Mouse (Mus musculus): ENCODE measurements around the gene Cc2d2b. TPM values are rescaled to one million over a fixed set of nuclear protein-coding genes. Genes with fewer than 3 reads are reported as not detected.

Gene Cc2d2b
- total RNA-seq, 2 experiments from 2014 or later: 0.15 TPM; not detected in 1

- DNase-seq: no peak
Observed at GRCm38 (mm10) chr19:40760071-40760470, 11.5 kb downstream of the Cc2d2b start.

DNA sequence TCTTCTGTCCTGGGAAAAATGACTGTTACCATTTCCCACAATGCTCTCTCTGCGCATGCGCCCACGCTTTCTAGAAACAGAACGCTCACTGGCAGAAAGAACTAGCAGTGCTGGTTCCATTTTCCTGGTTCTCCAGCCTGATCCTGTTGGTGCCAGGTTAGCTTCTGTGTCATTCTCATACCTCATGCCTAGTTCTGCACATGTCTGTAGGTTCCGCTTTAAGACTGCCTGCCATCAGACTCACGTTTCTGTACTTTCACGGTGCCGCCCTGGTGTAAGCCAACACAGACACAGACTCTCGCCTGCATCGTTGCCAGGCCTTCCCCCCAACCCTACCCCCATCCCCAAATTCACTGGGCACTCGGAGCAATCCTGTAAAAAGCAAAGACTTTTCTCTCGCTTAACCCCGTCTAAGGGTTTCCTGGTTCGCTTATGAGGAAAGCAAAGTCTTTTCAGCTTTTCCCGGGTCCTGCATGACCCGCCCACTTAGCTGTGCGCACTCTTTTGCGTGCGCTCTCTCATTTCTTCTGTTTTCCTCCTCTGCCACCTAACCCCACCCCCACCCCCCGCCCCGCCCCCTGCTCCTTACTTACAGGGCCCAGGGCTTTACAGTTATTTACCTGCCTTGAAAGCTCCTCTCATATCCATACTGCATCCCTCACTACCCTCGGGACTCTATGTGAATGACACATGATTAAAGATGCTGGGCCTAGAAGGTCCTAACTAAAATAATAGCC is 13.6 kb downstream of the Cc2d2b start:
- peak; percentile 18 for DNase-seq

DNA sequence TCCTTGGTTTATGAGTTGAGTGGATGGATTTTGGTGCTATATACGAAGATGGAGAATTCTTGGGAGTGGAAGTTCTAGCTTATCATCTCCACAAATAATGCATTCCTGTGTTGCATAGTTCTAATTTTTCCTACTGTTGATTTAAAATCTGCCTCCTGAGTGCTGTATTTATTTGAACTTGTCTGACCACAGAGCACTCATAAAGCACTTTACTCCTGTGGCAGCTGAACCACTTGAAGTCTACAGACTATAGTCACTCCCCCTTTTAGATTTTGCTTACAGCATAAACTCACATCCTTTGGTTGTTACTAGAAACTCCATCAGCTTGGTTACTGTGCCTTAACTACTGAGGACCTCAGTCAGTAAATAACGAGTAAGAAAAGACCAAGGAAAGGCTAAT is 18.6 kb downstream of the Cc2d2b start:
- DNase-seq: no peak

- DNase-seq: peak; percentile 5
Observed at GRCm38 (mm10) chr19:40769341-40769770, 20.8 kb downstream of the Cc2d2b start.

GRCm38 (mm10) chr19:40788004-40788714 is 39.6 kb downstream of the Cc2d2b start:
- DNase-seq: no peak

DNA sequence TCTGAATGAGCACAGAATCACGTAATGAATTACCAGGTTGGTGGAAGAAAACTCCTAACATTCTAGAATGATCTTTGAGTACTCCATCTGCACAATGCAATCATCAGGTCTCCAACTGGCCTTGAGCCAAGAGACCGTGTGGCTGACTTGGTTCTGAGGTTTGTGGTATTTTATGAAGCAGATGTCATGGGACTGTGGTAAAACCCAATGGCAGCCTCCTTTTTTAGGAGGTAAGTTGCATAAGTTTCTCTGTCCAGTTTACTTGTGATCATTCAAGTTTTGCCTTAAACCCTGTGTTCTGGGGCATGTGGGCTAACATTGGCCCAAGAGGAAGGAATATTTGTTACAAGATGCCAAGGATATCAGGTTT is 40.1 kb downstream of the Cc2d2b start:
- no peak for DNase-seq

GRCm38 (mm10) chr19:40805176-40805737 is 56.7 kb downstream of the Cc2d2b start:
- no peak for DNase-seq

- no peak for DNase-seq
Observed at GRCm38 (mm10) chr19:40809858-40810257, 61.3 kb downstream of the Cc2d2b start.

GRCm38 (mm10) chr19:40811840-40812239 is 63.3 kb downstream of the Cc2d2b start:
- DNase-seq: no peak

- no peak for DNase-seq
Observed at GRCm38 (mm10) chr19:40812778-40813177, 64.2 kb downstream of the Cc2d2b start.

GRCm38 (mm10) chr19:40813385-40813784 is 64.8 kb downstream of the Cc2d2b start:
- no peak for DNase-seq

DNA sequence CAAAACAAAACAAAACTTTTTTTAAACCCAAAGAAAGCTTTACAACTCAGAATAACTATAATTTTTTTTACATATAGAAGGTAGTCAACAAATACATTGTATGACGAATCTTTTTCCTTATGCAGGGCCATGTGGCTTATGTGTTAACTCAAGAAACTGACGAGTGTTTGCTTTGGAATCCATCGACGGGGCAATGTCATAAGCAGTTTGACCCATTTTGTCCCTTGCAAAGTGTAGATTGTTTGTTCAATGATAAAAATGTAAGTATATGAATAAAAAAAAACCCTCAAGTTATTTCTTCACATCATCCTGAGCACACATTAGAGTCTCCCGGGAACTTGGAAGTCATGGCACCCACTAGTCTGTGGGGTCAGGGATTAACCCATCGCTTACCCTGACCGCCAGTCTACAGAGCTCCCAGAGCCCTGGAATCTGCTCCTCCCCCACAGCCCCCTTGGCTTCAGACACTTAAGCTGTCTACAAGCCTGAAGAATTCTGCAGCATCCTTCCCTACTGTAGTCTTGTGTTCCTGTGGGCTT is 67.2 kb downstream of the Cc2d2b start:
- DNase-seq: no peak

DNA sequence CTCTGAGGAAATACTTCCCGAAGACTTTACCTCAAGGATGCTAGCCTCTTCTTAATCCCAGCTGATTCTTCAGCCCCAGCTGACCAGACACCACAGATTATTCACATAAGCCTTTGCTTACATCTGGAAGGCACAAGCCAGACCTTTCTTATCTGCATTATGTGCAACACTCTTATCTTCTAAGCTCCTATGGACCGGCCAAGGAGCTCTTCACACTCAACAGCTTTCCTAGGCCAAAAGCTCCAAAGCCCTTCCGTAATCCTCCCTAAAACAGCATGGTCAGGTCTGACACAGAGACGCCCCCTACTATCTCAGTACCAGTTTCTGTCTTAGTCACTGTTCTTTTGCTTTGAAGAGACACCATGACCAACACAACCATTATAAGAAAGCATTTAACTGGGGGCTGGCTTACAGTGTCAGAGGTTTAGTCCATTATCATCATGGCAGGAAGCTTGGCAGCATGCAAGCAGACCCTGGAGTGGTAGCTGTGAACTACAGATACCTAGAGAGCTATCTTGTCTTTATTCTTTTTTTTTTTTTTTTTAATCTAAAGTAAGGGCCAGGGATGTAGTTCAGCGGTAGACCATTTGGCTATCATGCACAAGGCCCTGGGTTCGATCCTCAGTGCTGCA is 69.5 kb downstream of the Cc2d2b start:
- no peak for DNase-seq

GRCm38 (mm10) chr19:40818764-40819163 is 70.2 kb downstream of the Cc2d2b start:
- DNase-seq: no peak

- no peak for DNase-seq
Observed at GRCm38 (mm10) chr19:40821306-40821825, 72.8 kb downstream of the Cc2d2b start.

GRCm38 (mm10) chr19:40825636-40826035 is 77.1 kb downstream of the Cc2d2b start:
- DNase-seq: no peak

DNA sequence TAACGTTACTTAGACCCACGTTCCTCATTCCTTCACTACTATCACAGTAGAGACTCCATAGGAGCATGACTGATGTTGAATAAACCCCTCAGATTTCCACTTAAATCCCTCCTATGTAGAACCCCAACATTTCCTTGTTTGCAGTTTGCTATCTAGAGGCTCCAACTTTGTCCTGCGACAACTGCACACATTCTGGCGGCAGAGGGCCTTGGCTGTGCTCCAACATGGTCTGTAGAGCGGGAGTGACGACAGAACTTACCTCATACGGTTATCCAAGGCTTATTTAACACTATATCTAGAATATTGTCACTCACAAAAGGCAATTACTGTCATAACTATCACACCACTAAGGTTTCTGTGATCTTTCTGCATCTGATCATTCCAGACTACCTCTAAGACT is 78.2 kb downstream of the Cc2d2b start:
- no peak for DNase-seq

DNA sequence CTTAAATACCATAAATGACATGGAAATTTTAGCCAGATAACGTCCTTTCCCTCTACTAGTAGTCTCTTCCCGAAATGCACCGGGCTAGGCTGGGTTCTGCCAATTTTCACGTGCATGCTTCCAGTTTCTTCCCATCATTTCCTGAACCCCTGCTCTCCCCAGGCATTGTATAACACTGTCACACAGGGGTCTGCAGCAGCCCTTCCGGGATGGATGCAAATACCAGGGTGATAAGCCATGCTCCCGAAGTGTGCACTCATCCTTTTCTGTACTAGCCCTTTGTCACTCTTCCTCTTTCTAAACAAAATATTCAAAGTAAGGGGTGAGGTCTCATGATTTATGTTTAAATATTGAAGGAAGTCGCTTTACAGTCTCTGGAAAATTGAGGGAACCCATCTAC is 81.6 kb downstream of the Cc2d2b start:
- no peak for DNase-seq

DNA sequence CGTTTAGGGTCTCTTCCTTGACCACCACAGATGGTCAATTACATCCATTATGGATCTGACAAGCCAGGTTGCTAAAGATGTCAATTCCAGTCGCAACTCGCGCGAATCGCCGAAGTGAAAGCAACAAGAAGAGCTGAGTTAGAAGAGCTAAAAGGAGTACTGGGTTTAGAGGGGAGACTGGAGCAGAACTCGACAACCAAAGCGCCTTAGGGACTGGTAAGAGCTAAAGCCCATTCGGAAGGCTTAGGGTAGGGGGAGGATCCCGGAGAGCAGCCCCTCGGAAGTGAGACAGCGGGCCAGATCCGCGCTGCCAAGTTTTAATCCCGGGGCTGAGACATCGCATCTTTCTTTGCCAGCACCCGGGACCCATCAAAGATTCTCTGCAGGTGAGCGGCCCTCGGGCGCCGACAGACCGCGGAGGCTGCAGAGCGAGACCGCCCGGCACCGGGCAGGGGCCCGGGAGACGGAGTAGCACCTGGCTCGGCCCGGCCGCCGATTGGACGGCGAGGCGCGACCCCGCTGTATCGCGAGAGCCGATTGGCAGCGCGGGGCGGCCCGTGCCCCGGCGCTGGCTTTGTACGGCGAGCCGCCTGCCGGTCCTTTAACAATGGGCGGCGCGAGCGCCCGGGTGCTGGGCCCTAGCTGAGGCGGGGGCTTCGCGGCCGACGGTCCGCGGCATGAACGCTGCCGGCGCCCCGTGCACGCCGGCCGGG is 82.3 kb downstream of the Cc2d2b start, which contains the start of gene Ccnj:
TSS of gene Ccnj (plus strand) at position 577 of the 713 bp plus-strand sequence.
- DNase-seq: peak; percentile 98

DNA sequence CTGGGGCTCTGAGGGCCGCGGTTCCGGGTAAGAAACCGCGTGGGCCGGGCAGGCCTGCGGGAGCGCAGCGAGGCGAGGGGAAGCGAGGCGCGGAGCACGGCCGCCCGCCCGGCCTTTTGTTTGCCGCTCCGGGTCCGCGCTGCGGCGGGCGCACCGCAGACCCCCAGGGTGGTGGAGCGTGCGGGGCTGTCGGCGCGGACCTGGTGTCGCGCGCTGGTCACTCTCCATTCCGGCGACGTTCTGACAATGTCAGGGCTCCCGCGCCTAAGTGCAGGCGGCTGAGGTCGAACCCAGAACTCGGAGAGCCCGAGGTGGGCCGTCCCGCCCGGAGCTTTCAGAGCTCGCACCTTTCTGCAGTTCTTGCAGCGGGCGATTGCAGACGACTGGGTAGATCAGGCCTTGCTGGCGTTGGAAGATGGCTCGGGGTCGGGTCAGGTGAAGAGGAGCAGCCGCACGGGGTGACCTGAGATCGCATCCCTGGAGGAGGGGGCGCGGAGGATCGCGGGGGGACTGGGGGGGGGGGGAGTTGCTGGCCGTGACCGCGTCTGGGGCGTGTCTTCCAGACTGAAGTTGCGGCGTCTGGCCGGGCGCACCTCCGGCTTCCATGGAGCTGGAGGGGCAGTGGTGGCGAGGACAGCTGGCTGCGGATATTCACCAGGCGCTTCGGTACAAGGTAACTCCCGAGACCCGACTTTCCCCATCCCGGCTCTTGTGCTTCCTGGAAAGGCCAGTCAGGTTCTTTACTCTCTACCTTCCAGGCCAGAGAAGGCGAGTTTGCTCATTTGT is 83.1 kb downstream of the Cc2d2b start:
- DNase-seq: peak; percentile 67

GRCm38 (mm10) chr19:40832361-40832760 is 83.8 kb downstream of the Cc2d2b start:
- no peak for DNase-seq

Data from adrenal gland, postnatal 10 days (tissue).